Mouse (Mus musculus): ENCODE measurements at regions not wholly inside any gene's neighbourhood (a gene's known extent, or its start where the extent isn't known, plus 50 kb on each side); places are given as distances from the start of the nearest gene placed in this dataset.

DNA sequence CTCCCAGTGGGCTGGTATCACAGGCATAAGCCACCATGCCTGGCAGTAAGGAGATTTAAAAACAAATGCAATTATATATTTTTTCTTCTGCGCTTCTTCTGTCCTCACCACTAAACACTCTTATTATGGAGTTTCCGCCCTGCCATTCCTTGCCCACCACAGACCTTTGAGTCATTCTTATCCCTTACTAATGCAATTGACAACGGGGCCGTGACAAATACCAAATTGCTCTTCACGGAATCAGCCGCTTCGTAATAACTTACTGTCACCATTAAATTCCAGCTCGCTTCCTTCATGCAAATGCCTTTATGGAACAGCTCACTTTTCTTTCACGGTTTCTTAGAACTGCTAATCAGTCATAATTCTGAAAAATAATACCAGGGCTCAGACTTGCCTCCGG, 59.4 kb upstream of the Dhx40 start:
- TF ChIP-seq CHD1 (IDR thresholded peaks at IDR 0.05; ENCODE audit: low read depth, low read length) (no peak), TCF12 (IDR thresholded peaks at IDR 0.05; ENCODE audit: low read depth, low read length) (no peak), POLR2A (IDR thresholded peaks at IDR 0.05; ENCODE audit: control insufficient read depth in 1 of 2, insufficient read depth in 1 of 2, low read depth in 1 of 2, low read length in 2 of 2, poor library complexity in 1 of 2) (no peak), MEF2A (IDR thresholded peaks at IDR 0.05; ENCODE audit: extremely low read depth, insufficient replicate concordance, low read depth, low read length, poor library complexity, severe bottlenecking) (no peak), MYB (IDR thresholded peaks at IDR 0.05; ENCODE audit: low read depth, low read length) (no peak), MXI1 (IDR thresholded peaks at IDR 0.05; ENCODE audit: low read depth, low read length) (no peak), CTCF (IDR thresholded peaks at IDR 0.05 in 2 of 3, conservative IDR thresholded peaks at IDR 0.05 in 1 of 3; ENCODE audit: control insufficient read depth in 1 of 3, insufficient read depth in 1 of 3, low read depth in 2 of 3, low read length in 3 of 3, poor library complexity in 1 of 3, severe bottlenecking in 1 of 3) (no peak), MAX (IDR thresholded peaks at IDR 0.05; ENCODE audit: low read length) (no peak), JUND (IDR thresholded peaks at IDR 0.05; ENCODE audit: low read depth, low read length) (no peak), HCFC1 (IDR thresholded peaks at IDR 0.05; ENCODE audit: low read depth, low read length) (no peak), KAT2A (conservative IDR thresholded peaks at IDR 0.05; ENCODE audit: low read depth, low read length) (no peak), RCOR1 (IDR thresholded peaks at IDR 0.05; ENCODE audit: low read depth, low read length) (no peak), RAD21 (IDR thresholded peaks at IDR 0.05; ENCODE audit: low read depth, low read length) (no peak), ETS1 (IDR thresholded peaks at IDR 0.05; ENCODE audit: low read depth, low read length) (no peak)

Data from MEL (cell line).